Mouse (Mus musculus): ENCODE measurements around the gene Uspl1. TPM values are rescaled to one million over a fixed set of nuclear protein-coding genes. Genes with fewer than 3 reads are reported as not detected.

Gene Uspl1
- polyA plus RNA-seq, 1 experiment, result 38.7 TPM

DNA sequence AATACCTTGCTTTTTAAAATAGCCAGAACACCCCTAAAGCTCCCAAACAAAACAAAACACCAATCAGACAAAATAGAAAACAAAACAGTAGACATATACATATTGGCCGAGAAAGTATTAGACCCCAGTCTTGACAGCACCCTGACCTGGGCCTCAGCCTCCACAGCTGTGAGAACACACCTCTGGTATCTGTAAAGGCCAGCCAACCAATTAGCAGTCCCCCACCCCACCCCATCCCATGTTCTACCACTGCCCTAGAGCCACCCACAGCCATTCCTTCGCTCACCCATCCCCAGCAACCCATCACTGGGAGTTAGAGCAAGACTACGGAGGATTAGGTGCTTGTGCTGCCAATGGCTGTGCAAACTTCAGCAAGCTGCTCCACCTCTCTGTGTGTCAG, 33.3 kb upstream of the Uspl1 start:
- DNase-seq (ENCODE audit: low read depth), result no peak
- TF ChIP-seq CTCF (IDR thresholded peaks at IDR 0.05; ENCODE audit: borderline replicate concordance, extremely low read depth, insufficient read depth, insufficient read length) (no peak), POLR2A (IDR thresholded peaks at IDR 0.05; ENCODE audit: borderline replicate concordance, extremely low read depth, insufficient read depth, insufficient read length, poor library complexity, severe bottlenecking) (no peak)

DNA sequence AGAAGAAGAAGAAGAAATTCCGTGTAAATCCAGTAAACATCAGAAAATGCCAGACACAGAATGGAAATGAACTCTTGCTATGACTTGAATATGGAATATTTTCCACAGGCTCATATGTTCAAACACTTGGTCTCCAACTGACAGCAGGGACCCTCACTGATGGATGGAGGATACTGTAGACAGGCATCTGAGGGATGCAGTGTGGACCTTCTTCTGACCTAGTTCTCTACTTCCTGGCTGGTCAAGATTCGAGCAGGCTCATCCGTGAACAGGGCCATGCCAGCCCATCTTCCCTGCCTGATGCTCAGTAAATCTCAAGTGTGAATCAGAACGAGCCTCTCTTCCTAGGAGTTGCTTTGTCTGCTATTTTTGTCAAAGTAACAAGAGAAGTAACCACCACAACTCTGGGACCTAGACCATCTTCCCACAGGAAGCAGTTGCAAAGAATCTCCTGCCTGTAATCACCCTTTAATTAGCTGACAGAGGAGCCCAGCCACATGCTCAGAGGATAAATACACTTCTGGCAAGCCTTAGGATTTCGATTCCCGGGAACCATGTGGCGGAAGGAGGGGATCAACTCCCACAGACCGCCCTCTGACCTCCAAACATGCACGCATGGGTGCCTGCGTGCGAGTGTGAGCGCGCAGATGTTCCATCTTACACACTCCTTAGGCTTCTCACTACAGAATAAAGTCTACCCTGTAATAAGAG, 31.9 kb upstream of the Uspl1 start:
- TF ChIP-seq POLR2A (IDR thresholded peaks at IDR 0.05; ENCODE audit: borderline replicate concordance, extremely low read depth, insufficient read depth, insufficient read length, poor library complexity, severe bottlenecking), result no peak
- no peak for TF ChIP-seq CTCF (IDR thresholded peaks at IDR 0.05; ENCODE audit: borderline replicate concordance, extremely low read depth, insufficient read depth, insufficient read length)
- DNase-seq (ENCODE audit: low read depth), result peak; percentile 39

DNA sequence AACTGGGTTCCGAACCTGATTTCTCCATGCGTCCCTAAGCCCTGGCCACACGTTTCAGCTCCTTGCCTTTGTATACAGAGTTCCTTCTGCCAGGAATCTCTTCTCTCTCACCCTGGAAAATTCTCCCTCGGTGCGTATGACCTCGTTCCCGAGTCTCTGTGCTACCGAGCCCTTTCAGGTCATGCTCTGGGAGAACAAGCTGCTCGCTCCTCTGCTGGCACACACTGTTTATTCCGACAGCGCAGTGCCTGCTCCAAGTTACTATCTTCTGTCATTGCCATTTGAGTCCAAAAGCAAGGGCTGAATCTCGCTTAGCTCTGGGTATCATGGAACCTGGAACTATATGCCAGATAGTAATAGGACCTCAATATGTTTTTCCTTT, 31.4 kb upstream of the Uspl1 start:
- TF ChIP-seq POLR2A (IDR thresholded peaks at IDR 0.05; ENCODE audit: borderline replicate concordance, extremely low read depth, insufficient read depth, insufficient read length, poor library complexity, severe bottlenecking) (no peak), CTCF (IDR thresholded peaks at IDR 0.05; ENCODE audit: borderline replicate concordance, extremely low read depth, insufficient read depth, insufficient read length) (no peak)
- DNase-seq (ENCODE audit: low read depth), result peak; percentile 15

DNA sequence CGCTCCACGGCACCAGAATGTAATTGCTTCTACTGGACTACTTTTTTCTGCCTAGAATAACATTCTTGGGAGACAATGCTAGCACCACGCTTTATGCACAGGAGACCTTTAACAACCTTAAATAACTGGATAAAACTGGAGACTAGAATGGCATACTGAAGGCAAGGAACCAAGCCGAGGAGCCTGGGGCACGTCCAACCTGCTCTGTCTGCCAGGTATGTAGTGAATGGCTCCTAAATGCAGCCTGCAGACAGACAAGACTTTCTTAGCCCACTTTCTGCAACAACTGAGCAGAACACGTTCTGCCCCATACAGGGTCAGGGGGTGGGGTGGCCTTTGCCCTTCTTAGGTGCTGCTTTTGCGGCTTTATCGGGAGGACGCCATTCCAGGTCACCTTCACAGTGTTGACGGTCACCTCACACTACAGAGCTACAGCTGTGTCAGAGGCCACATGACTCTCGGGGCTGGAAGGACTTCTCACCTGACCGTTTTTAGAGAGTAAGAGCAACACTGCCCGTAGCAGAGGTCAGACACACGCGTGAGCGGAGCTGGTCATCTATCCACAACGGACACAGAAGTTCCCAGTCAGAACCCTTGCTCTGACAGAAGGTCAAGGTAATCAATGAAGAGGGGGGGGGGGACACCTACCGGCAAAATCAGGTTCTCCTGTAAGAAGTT, 27.1 kb upstream of the Uspl1 start:
- DNase-seq (ENCODE audit: low read depth), result no peak
- no peak for TF ChIP-seq POLR2A (IDR thresholded peaks at IDR 0.05; ENCODE audit: borderline replicate concordance, extremely low read depth, insufficient read depth, insufficient read length, poor library complexity, severe bottlenecking)
- TF ChIP-seq CTCF (IDR thresholded peaks at IDR 0.05; ENCODE audit: borderline replicate concordance, extremely low read depth, insufficient read depth, insufficient read length), result no peak

DNA sequence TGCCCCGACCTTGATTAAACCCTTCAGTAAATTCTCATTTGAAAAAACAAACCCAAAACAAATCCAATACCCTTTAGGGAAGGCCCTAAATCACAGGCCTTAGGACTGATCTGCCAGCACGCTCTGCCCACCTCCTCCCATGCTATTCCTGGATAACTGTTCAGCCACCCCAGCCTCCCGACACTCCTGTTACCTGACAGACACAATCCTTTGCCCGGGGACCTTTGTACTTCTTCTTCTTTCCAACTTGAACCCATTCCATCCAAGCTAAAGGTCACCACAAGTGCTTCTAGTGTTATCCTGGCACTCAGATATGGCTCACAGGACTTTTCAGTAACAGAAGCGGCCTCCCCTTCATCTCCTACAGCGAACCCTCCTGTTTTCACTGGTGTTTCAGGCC, 25.1 kb upstream of the Uspl1 start:
- DNase-seq (ENCODE audit: low read depth), result no peak
- TF ChIP-seq POLR2A (IDR thresholded peaks at IDR 0.05; ENCODE audit: borderline replicate concordance, extremely low read depth, insufficient read depth, insufficient read length, poor library complexity, severe bottlenecking) (no peak), CTCF (IDR thresholded peaks at IDR 0.05; ENCODE audit: borderline replicate concordance, extremely low read depth, insufficient read depth, insufficient read length) (no peak)

DNA sequence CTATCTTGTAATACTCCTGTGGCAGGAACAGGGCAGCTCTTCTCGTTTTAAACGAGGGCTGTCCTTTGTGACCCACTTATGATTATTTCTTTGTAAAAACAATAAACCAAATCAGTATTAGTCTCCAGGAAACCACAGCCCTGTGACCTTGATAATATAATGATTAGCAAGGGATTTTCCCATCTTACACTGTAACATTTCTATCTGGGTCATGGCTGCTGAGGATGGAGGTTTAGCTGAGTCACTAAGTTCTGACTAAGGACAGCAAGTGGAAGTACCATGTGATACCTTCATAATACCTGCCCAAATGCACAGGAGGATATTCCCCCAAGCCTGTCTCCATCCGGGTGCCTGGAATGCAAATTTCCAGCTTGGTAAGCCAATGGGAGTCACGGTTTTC, 23.7 kb upstream of the Uspl1 start:
- no peak for DNase-seq (ENCODE audit: low read depth)
- TF ChIP-seq POLR2A (IDR thresholded peaks at IDR 0.05; ENCODE audit: borderline replicate concordance, extremely low read depth, insufficient read depth, insufficient read length, poor library complexity, severe bottlenecking), result no peak
- no peak for TF ChIP-seq CTCF (IDR thresholded peaks at IDR 0.05; ENCODE audit: borderline replicate concordance, extremely low read depth, insufficient read depth, insufficient read length)

DNA sequence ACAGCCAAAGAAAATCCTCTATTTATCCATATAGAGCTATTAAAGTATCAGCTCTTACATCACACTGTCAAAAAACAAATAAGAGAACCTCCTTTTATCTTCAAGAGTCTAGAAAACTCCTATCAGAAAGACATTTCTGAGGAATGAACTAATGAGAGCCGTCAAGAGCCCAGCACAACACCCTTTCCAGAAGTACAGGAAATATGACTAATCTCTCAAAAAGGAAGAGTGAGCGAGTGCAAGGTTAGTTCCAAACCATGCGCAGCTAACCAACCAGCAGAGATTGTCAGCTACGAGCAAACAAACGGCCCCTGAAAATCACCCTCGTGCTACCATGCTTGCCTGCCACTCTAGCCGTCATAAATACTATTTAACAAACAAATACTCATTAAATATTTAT, 21.3 kb upstream of the Uspl1 start:
- TF ChIP-seq CTCF (IDR thresholded peaks at IDR 0.05; ENCODE audit: borderline replicate concordance, extremely low read depth, insufficient read depth, insufficient read length) (no peak), POLR2A (IDR thresholded peaks at IDR 0.05; ENCODE audit: borderline replicate concordance, extremely low read depth, insufficient read depth, insufficient read length, poor library complexity, severe bottlenecking) (no peak)

DNA sequence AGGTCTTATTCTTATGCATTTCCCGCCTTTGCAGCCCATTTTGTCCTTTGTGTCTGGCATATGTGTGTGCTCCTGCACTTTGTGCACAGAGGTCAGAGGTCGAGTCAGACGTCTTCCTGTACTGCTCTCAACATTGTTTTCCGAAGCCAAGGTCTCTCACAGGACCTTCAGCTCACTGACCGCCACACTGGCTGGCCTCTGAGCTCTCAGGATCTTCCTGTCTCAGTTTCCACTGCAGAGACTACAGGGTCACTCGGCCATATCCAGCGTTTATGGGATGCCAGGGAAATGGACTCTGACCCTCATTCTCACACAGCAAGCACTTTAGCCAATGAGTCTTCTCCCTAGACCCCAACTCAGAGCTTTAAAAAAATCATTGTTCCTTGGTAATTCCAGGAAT, 19.3 kb upstream of the Uspl1 start:
- no peak for TF ChIP-seq CTCF (IDR thresholded peaks at IDR 0.05; ENCODE audit: borderline replicate concordance, extremely low read depth, insufficient read depth, insufficient read length)
- no peak for TF ChIP-seq POLR2A (IDR thresholded peaks at IDR 0.05; ENCODE audit: borderline replicate concordance, extremely low read depth, insufficient read depth, insufficient read length, poor library complexity, severe bottlenecking)
- no peak for DNase-seq (ENCODE audit: low read depth)

More for the DNA sequence above, 21.3 kb upstream of the Uspl1 start:
- no peak for DNase-seq (ENCODE audit: low read depth)

DNA sequence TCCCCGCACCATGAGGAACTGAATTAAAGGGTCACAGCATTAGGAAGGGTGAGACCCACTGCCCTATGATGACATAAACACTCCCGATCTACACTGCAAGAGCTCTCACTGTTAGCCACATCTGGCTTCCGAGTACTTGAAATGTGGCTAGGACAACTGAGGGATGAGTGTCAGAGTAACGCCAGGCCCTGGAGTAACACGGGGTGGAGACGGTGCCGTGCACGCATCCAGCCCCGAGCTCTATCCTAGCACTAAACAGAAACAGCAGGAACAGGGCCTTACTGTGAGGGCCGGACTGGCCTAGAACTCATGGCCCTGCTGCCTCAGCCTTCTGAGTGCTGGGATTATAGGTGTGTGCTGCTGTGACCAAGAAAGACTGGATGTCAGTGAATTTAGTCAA, 18.1 kb upstream of the Uspl1 start:
- TF ChIP-seq CTCF (IDR thresholded peaks at IDR 0.05; ENCODE audit: borderline replicate concordance, extremely low read depth, insufficient read depth, insufficient read length) (no peak), POLR2A (IDR thresholded peaks at IDR 0.05; ENCODE audit: borderline replicate concordance, extremely low read depth, insufficient read depth, insufficient read length, poor library complexity, severe bottlenecking) (no peak)
- no peak for DNase-seq (ENCODE audit: low read depth)

DNA sequence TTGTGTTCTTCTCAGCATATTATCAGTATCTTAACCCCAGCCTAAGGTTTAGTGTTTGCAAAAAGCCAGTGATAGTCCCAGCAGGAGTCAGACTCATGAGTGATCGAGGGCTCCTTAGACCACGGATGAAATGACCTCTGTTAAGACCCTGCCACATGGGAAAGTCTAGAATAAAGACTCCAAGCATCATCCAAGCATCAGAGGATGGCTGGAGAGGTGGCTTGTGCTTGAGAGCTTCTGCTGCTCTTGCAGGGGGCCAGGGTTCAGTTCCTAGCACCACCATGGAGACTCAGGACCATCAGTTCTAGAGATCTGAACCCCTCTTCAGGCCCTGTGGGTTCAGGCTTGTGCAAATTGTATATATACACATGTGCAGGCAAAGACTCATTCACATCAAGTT, 16.1 kb upstream of the Uspl1 start:
- DNase-seq (ENCODE audit: low read depth), result no peak
- no peak for TF ChIP-seq CTCF (IDR thresholded peaks at IDR 0.05; ENCODE audit: borderline replicate concordance, extremely low read depth, insufficient read depth, insufficient read length)
- TF ChIP-seq POLR2A (IDR thresholded peaks at IDR 0.05; ENCODE audit: borderline replicate concordance, extremely low read depth, insufficient read depth, insufficient read length, poor library complexity, severe bottlenecking), result no peak

DNA sequence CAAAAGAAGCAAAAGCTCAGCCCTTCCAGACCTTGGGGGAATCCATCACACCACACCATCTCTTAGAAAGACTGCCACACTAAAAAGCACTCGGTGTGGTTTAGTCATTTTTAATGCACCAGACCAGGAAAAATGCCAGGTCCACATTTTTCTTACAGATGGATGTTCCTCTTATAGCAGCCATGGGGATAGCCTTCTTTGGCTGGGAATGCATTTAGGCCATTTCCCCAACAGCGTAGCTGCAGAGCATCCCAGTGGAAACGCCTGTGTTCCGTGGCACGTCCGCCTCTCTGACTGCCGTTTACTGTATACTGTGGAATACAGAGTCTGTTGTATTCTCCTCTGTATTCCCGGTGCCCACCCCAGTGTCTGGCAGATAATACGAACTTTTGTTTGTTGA, 15.3 kb upstream of the Uspl1 start:
- TF ChIP-seq CTCF (IDR thresholded peaks at IDR 0.05; ENCODE audit: borderline replicate concordance, extremely low read depth, insufficient read depth, insufficient read length), result no peak
- TF ChIP-seq POLR2A (IDR thresholded peaks at IDR 0.05; ENCODE audit: borderline replicate concordance, extremely low read depth, insufficient read depth, insufficient read length, poor library complexity, severe bottlenecking), result no peak
- DNase-seq (ENCODE audit: low read depth), result peak; percentile 6

Data from brain, embryonic 14.5 days (tissue).